Mouse (Mus musculus): ENCODE data around the gene Eif2ak3. TPM values are rescaled to one million over a fixed set of nuclear protein-coding genes. Genes with fewer than 3 reads are reported as not detected.

Eif2ak3 gene
- polyA plus RNA-seq, 1 experiment = 24.5 TPM

- Histone ChIP-seq H3K4me1 (ENCODE audit: control insufficient read depth, insufficient read depth, insufficient read length, low read length) (no peaks in the 10 kb centered on the region), H3K27ac (ENCODE audit: insufficient read depth, low read depth, low read length) (no peak overlapping the region), H3K27me3 (ENCODE audit: control insufficient read depth, insufficient read depth, low read length) (no peaks in the 10 kb centered on the region), H3K36me3 (ENCODE audit: control insufficient read depth, insufficient read depth, low read length) (no peaks in the 10 kb centered on the region), H3K4me3 (ENCODE audit: low read depth, low read length) (no peak overlapping the region)
- WGBS = 77% methylated on average over 1 of the region's 1 CpGs
- TF ChIP-seq POLR2A (IDR thresholded peaks at IDR 0.05; ENCODE audit: low read depth, low read length) = no peak
- TF ChIP-seq CTCF (IDR thresholded peaks at IDR 0.05; ENCODE audit: extremely low read depth, insufficient read length, insufficient replicate concordance, low read depth, low read length) = no peak
Measured at GRCm38 (mm10) chr6:70806514-70806912, 37.8 kb upstream of the Eif2ak3 start.

GRCm38 (mm10) chr6:70810524-70810923, 33.8 kb upstream of the Eif2ak3 start:
- WGBS = 91% methylated on average over 1 of the region's 1 CpGs
- no peak for TF ChIP-seq POLR2A (IDR thresholded peaks at IDR 0.05; ENCODE audit: low read depth, low read length)
- TF ChIP-seq CTCF (IDR thresholded peaks at IDR 0.05; ENCODE audit: extremely low read depth, insufficient read length, insufficient replicate concordance, low read depth, low read length) = no peak
- Histone ChIP-seq H3K4me3 (ENCODE audit: low read depth, low read length) (no peak overlapping the region), H3K4me1 (ENCODE audit: control insufficient read depth, insufficient read depth, insufficient read length, low read length) (peaks cover 5% of the 10 kb centered on the region), H3K36me3 (ENCODE audit: control insufficient read depth, insufficient read depth, low read length) (no peaks in the 10 kb centered on the region), H3K27me3 (ENCODE audit: control insufficient read depth, insufficient read depth, low read length) (no peaks in the 10 kb centered on the region), H3K27ac (ENCODE audit: insufficient read depth, low read depth, low read length) (no peak overlapping the region)

GRCm38 (mm10) chr6:70811557-70812525, 32.5 kb upstream of the Eif2ak3 start:
- Histone ChIP-seq H3K4me1 (ENCODE audit: control insufficient read depth, insufficient read depth, insufficient read length, low read length) (peaks cover 5% of the 10 kb centered on the region), H3K27ac (ENCODE audit: insufficient read depth, low read depth, low read length) (no peak overlapping the region), H3K4me3 (ENCODE audit: low read depth, low read length) (no peak overlapping the region), H3K27me3 (ENCODE audit: control insufficient read depth, insufficient read depth, low read length) (no peaks in the 10 kb centered on the region), H3K36me3 (ENCODE audit: control insufficient read depth, insufficient read depth, low read length) (no peaks in the 10 kb centered on the region)
- 18% methylated on average over 6 of the region's 6 CpGs for WGBS
- TF ChIP-seq CTCF (IDR thresholded peaks at IDR 0.05; ENCODE audit: extremely low read depth, insufficient read length, insufficient replicate concordance, low read depth, low read length) (peak; percentile 97; the same call in 1 of the 2 replicates), POLR2A (IDR thresholded peaks at IDR 0.05; ENCODE audit: low read depth, low read length) (no peak)

- Histone ChIP-seq H3K36me3 (ENCODE audit: control insufficient read depth, insufficient read depth, low read length) (no peaks in the 10 kb centered on the region), H3K4me1 (ENCODE audit: control insufficient read depth, insufficient read depth, insufficient read length, low read length) (peaks cover 5% of the 10 kb centered on the region), H3K27me3 (ENCODE audit: control insufficient read depth, insufficient read depth, low read length) (no peaks in the 10 kb centered on the region), H3K27ac (ENCODE audit: insufficient read depth, low read depth, low read length) (no peak overlapping the region), H3K4me3 (ENCODE audit: low read depth, low read length) (no peak overlapping the region)
- TF ChIP-seq POLR2A (IDR thresholded peaks at IDR 0.05; ENCODE audit: low read depth, low read length) (no peak), CTCF (IDR thresholded peaks at IDR 0.05; ENCODE audit: extremely low read depth, insufficient read length, insufficient replicate concordance, low read depth, low read length) (no peak)
- 51% methylated on average over 4 of the region's 4 CpGs for WGBS
Measured at GRCm38 (mm10) chr6:70812526-70812895, 31.8 kb upstream of the Eif2ak3 start.

- H3K27ac ChIP-seq (ENCODE audit: insufficient read depth, low read depth, low read length) = peak overlapping the region; percentile 84
- peak overlapping the region; percentile 32 for H3K4me3 ChIP-seq (ENCODE audit: low read depth, low read length)
- WGBS = 23% methylated on average over 18 of the region's 18 CpGs
Measured at GRCm38 (mm10) chr6:70813921-70814628, 30.2 kb upstream of the Eif2ak3 start.

GRCm38 (mm10) chr6:70814629-70814950, 29.7 kb upstream of the Eif2ak3 start:
- TF ChIP-seq POLR2A (IDR thresholded peaks at IDR 0.05; ENCODE audit: low read depth, low read length) = no peak
- TF ChIP-seq CTCF (IDR thresholded peaks at IDR 0.05; ENCODE audit: extremely low read depth, insufficient read length, insufficient replicate concordance, low read depth, low read length) = no peak
- WGBS = 30% methylated on average over 4 of the region's 4 CpGs
- peak overlapping the region; percentile 32 for H3K4me3 ChIP-seq (ENCODE audit: low read depth, low read length)
- no peaks in the 10 kb centered on the region for H3K36me3 ChIP-seq (ENCODE audit: control insufficient read depth, insufficient read depth, low read length)
- H3K4me1 ChIP-seq (ENCODE audit: control insufficient read depth, insufficient read depth, insufficient read length, low read length) = peaks cover 5% of the 10 kb centered on the region
- H3K27ac ChIP-seq (ENCODE audit: insufficient read depth, low read depth, low read length) = peak overlapping the region; percentile 84
- no peaks in the 10 kb centered on the region for H3K27me3 ChIP-seq (ENCODE audit: control insufficient read depth, insufficient read depth, low read length)

More at GRCm38 (mm10) chr6:70813921-70814628, 30.2 kb upstream of the Eif2ak3 start:
- Histone ChIP-seq H3K27me3 (ENCODE audit: control insufficient read depth, insufficient read depth, low read length) (no peaks in the 10 kb centered on the region), H3K4me1 (ENCODE audit: control insufficient read depth, insufficient read depth, insufficient read length, low read length) (peaks cover 5% of the 10 kb centered on the region), H3K36me3 (ENCODE audit: control insufficient read depth, insufficient read depth, low read length) (no peaks in the 10 kb centered on the region)
- TF ChIP-seq POLR2A (IDR thresholded peaks at IDR 0.05; ENCODE audit: low read depth, low read length) (no peak; the same call in 1 of the 2 replicates), CTCF (IDR thresholded peaks at IDR 0.05; ENCODE audit: extremely low read depth, insufficient read length, insufficient replicate concordance, low read depth, low read length) (no peak)

GRCm38 (mm10) chr6:70815471-70815870, 28.8 kb upstream of the Eif2ak3 start:
- 56% methylated on average over 8 of the region's 8 CpGs for WGBS
- Histone ChIP-seq H3K4me1 (ENCODE audit: control insufficient read depth, insufficient read depth, insufficient read length, low read length) (peaks cover 5% of the 10 kb centered on the region), H3K4me3 (ENCODE audit: low read depth, low read length) (no peak overlapping the region), H3K36me3 (ENCODE audit: control insufficient read depth, insufficient read depth, low read length) (no peaks in the 10 kb centered on the region), H3K27me3 (ENCODE audit: control insufficient read depth, insufficient read depth, low read length) (no peaks in the 10 kb centered on the region), H3K27ac (ENCODE audit: insufficient read depth, low read depth, low read length) (no peak overlapping the region)
- TF ChIP-seq CTCF (IDR thresholded peaks at IDR 0.05; ENCODE audit: extremely low read depth, insufficient read length, insufficient replicate concordance, low read depth, low read length) (no peak), POLR2A (IDR thresholded peaks at IDR 0.05; ENCODE audit: low read depth, low read length) (no peak)
